Mouse (Mus musculus) thymus, adult 2 months (tissue): ENCODE data around the gene Gm14226.

Source experiments
- CTCF ChIP-seq: fragments of 200-500 bp; IDR thresholded peaks from 2 replicates; pipeline ENCODE4 v1.5.1; 2012; ENCODE audit warnings: mild to moderate bottlenecking, control low read depth, low read length, moderate library complexity, borderline replicate concordance; ENCODE audit not compliant: control insufficient read depth, poor library complexity, insufficient read depth; ENCODE audit errors: extremely low read depth
- POLR2A ChIP-seq: fragments of 200-500 bp; IDR thresholded peaks from 2 replicates; pipeline ENCODE4 v1.6.1; 2012; ENCODE audit warnings: mild to moderate bottlenecking, low read length, control low read depth, moderate library complexity; ENCODE audit not compliant: control insufficient read depth, poor library complexity, insufficient read depth; ENCODE audit errors: extremely low read depth

- TF ChIP-seq CTCF (no peak), POLR2A (no peak)
Observed at GRCm38 (mm10) chr2:154992083-154992482, 26.0 kb upstream of the Gm14226 start.
